Mouse (Mus musculus): ENCODE measurements at regions not wholly inside any gene's neighbourhood (a gene's known extent, or its start where the extent isn't known, plus 50 kb on each side); places are given as distances from the start of the nearest gene placed in this dataset.
A peak's percentile ranks its signal among the peaks of the same experiment; 100 is the strongest.

DNA sequence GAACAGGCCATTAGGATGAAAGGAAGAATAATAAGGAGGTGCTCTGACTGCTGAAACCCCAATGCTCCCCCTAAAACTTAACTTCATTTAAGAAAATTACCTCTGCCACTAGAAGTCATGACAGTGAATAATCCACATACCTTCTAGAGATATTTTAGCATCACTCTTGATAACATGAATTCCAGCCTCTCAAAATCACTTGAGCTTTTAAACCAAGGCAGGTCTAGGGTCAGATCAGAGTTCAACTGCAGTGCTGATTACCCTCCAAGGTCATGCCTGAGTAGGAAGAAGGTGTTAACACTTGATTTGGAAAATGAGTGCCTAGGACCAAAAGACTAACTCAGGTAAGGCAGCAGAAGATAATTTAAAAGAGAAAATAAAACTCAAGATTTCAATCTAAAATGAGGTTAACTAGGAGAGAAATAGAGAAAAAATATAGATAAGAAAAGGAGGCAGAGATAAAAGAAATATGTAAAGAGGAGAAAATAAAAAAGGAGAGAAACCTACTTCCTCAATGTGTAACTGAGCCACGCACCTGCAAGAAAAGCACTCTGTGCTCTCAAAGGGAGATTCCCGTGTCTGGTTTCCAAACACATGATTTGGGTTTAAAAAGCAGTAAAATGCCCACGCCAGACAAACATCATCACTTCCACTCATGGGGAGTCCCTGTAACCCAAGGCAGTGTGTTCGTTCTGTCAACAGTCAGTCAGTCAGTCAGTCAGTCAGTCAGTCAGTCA is 229.8 kb downstream of the Trib2 start:
- intact Hi-C loops (cut with DNase I): no loop called here
- DNase-seq (ENCODE audit: low spot score in 2 of 2): no peak

GRCm38 (mm10) chr12:15585845-15586244 is 230.9 kb downstream of the Trib2 start:
- peak in 1 of 2 experiments; percentile 26 for DNase-seq (ENCODE audit: low spot score in 2 of 2)
- intact Hi-C loops (cut with DNase I): no loop called here

GRCm38 (mm10) chr12:15584721-15585120 is 232.0 kb downstream of the Trib2 start:
- DNase-seq (ENCODE audit: low spot score in 2 of 2): peak in 1 of 2 experiments; percentile 37
- intact Hi-C loops (cut with DNase I): no loop called here

GRCm38 (mm10) chr12:15566785-15567109 is 250.0 kb downstream of the Trib2 start:
- DNase-seq (ENCODE audit: low spot score in 2 of 2): no peak
- intact Hi-C loops (cut with DNase I): loop anchor here (2.0 kb wide), 1 partner anchor 194 kb away; no protein-coding TSS in a partner anchor

GRCm38 (mm10) chr12:15565941-15566784 is 250.6 kb downstream of the Trib2 start:
- intact Hi-C loops (cut with DNase I): loop anchor here (2.0 kb wide), 1 partner anchor 195 kb away; no protein-coding TSS in a partner anchor
- DNase-seq (ENCODE audit: low spot score in 2 of 2): peak; percentile 16 to 83

DNA sequence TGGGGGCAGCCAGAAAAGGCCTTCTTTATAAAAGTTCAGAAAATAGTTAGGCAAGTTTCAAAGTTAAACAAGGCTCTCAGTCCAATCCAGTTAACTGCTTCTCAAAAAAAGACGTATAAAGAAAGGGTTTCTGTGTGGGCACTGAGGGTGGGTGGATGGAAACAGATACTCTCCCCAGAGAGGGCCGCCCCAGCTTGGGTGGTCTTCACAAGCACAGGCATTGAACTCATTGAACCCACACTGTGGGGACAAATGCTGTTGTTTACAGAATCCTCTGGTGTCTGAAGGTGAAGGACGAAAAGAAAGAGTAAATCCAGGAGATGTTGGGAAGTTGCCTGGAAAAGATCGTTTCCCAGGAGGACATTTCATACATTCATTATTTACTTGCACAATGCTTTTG is 253.9 kb downstream of the Trib2 start:
- intact Hi-C loops (cut with DNase I): no loop called here
- DNase-seq (ENCODE audit: low spot score in 2 of 2): no peak

DNA sequence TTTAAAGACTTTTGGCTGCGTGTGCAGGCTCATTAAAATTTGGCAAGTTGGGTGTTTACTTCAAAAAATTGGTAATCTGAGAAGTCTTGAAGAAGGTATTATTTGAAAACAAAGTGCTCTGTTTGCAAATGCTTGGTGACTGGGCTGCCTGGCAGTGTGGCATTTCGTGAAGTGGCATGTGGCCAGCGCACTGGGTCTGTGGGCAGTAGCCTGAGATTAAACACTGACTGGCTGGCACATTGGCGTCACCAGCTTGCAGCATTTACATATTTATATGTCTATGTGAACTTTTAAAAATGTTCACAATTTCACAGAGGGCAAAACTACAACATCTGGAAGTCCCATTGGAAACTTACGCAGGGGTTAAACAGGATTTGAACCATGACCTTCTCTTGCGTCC is 261.3 kb downstream of the Trib2 start:
- DNase-seq (ENCODE audit: low spot score in 2 of 2): peak; percentile 26 to 54

DNA sequence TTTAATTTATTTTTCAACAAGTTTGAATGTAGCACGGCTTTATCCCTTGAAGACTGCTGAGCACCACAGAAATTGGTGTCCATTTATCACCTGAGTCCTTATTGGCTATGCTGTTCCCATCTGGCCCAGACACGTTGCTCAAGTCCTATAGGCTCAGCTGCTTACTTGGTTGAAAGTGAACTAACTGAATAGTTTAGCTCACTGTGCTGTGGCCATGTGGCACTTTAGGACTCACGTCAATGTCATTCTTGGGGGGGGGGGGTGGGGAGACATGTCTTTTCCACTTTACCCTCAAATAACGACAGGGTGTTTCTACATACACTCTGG is 263.1 kb downstream of the Trib2 start:
- DNase-seq (ENCODE audit: low spot score in 2 of 2): no peak
- intact Hi-C loops (cut with DNase I): no loop called here

More for the DNA sequence above, 261.3 kb downstream of the Trib2 start:
- intact Hi-C loops (cut with DNase I): no loop called here

- no peak for DNase-seq (ENCODE audit: low spot score in 2 of 2)
- intact Hi-C loops (cut with DNase I): no loop called here
These were observed 263.6 kb downstream of the Trib2 start for GRCm38 (mm10) chr12:15552979-15553680.

GRCm38 (mm10) chr12:15552210-15552609 is 264.5 kb downstream of the Trib2 start:
- DNase-seq (ENCODE audit: low spot score in 2 of 2): no peak
- intact Hi-C loops (cut with DNase I): no loop called here

- intact Hi-C loops (cut with DNase I): no loop called here
- no peak for DNase-seq (ENCODE audit: low spot score in 2 of 2)
These were observed 265.3 kb downstream of the Trib2 start for GRCm38 (mm10) chr12:15551281-15551900.

GRCm38 (mm10) chr12:15544351-15544750 is 272.4 kb downstream of the Trib2 start:
- no peak for DNase-seq (ENCODE audit: low spot score in 2 of 2)
- intact Hi-C loops (cut with DNase I): no loop called here

GRCm38 (mm10) chr12:15542486-15542885 is 274.2 kb downstream of the Trib2 start:
- intact Hi-C loops (cut with DNase I): no loop called here
- no peak for DNase-seq (ENCODE audit: low spot score in 2 of 2)

GRCm38 (mm10) chr12:15536852-15537368 is 279.8 kb downstream of the Trib2 start:
- intact Hi-C loops (cut with DNase I): loop anchor here (2.0 to 5.0 kb wide), 4 partner anchors 70 to 996 kb away; partner anchors contain the start of gene Trib2
- DNase-seq (ENCODE audit: low spot score in 2 of 2): no peak

DNA sequence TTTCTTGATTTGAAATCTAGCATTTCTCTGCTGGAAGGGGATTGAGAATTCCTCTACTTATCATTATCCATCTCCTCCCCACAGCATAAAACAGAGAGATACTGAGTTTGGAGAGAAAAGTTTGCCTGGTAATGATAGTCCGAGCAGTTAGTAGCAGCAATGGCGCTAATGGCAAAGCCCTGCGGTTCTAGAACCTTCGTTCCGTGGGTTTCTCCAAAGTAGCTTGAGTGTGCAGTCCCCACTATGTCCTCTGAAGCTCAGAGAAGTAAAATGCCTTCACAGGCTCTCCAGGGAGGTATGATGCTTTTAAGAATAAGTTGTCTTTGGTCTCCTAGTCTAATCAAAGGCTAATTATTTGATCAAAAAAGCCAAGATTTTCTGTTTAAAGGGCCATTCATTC is 280.5 kb downstream of the Trib2 start:
- intact Hi-C loops (cut with DNase I): loop anchor here (2.0 to 5.0 kb wide), 4 partner anchors 71 to 997 kb away; partner anchors contain the start of gene Trib2
- DNase-seq (ENCODE audit: low spot score in 2 of 2): no peak

- intact Hi-C loops (cut with DNase I): loop anchor here (2.0 to 5.0 kb wide), 4 partner anchors 71 to 997 kb away; partner anchors contain the start of gene Trib2
These were observed 280.9 kb downstream of the Trib2 start for GRCm38 (mm10) chr12:15535822-15536221.

DNA sequence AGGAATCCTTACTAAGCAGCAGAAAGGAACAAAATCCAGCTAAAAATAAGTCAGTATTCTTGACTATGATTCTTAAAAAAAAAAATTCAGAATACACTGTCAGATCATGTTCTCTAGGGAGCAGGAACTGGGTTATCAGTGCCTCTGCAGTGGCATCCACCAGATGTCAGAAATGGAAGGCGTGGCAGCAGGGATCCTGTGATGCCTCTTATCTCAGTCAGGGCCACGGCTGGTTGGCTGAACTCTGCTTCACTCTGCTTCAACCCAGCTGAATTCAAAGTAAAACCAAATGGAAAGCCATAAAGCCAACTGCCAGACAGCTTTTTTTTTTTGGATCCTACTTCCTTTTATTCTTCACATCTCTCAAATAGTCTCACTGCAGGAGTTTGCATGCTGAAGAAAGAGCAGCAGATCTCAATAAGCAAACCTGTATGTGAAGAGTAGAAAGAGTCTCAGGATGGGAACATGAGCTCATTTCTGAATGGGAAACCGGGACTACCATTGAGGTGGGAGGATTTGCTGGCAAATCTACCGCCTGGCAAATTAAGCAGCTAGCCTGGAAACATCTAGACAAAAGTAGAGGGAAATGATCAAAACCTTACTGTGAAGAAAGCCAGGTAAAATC is 295.8 kb downstream of the Trib2 start:
- intact Hi-C loops (cut with DNase I): no loop called here
- peak in 1 of 2 experiments; percentile 14 for DNase-seq (ENCODE audit: low spot score in 2 of 2)

More at GRCm38 (mm10) chr12:15535822-15536221, 280.9 kb downstream of the Trib2 start:
- DNase-seq (ENCODE audit: low spot score in 2 of 2): peak; percentile 83 to 88

GRCm38 (mm10) chr12:15511994-15512393 is 304.7 kb downstream of the Trib2 start:
- no peak for DNase-seq (ENCODE audit: low spot score in 2 of 2)
- intact Hi-C loops (cut with DNase I): no loop called here

DNA sequence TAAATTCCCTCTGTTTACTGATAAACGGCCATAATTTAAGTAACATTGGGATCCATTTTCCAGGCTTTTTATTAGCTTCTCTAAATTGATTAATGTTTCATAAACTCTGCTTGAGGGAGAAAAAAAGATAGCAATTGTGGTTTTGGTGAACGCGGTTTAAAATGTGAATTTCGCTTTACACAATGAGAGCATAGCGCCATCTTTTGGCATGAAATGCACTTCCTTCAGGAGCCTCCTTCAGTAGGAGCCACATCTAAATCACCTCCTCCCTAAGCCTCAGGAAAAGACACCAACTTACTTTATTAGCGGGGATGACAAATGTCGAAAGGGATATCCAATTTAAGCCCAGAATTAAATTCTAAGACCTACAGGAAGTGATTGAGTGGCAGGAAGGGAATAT is 309.1 kb downstream of the Trib2 start:
- intact Hi-C loops (cut with DNase I): loop anchor here (5.0 to 10.0 kb wide), 2 partner anchors 1663 to 1905 kb away; no protein-coding TSS in a partner anchor
- DNase-seq (ENCODE audit: low spot score in 2 of 2): peak; percentile 55 to 62
